Mouse (Mus musculus) ES-Bruce4 (cell line): ENCODE data around the gene Nanos2.

ENCODE experiments used
- CTCF ChIP-seq: IDR thresholded peaks from one replicate; pipeline ENCODE4 v1.8.1; 2011; ENCODE audit warnings: low read depth, low read length
- EP300 ChIP-seq: IDR thresholded peaks from 2 replicates; pipeline ENCODE4 v1.6.1; 2011; ENCODE audit warnings: low read depth, low read length; ENCODE audit not compliant: insufficient read depth

GRCm38 (mm10) chr7:19001807-19002085, 14.5 kb downstream of the Nanos2 start:
- TF ChIP-seq CTCF = no peak
- no peak for TF ChIP-seq EP300
